Mouse (Mus musculus) left cerebral cortex, postnatal 10 days (tissue): Measurements from ENCODE around the gene Ano10. TPM values are rescaled to one million over a fixed set of nuclear protein-coding genes. Genes with fewer than 3 reads are reported as not detected.
A peak's percentile ranks its signal among the peaks of the same experiment; 100 is the strongest.

ENCODE experiments used
- DNase-seq, 2 experiments: peaks; one replicate each; pipeline ENCODE4 v3.0.0; 2021 to 2022; ENCODE audit warnings: low spot score in 2 of 2, mixed read lengths in 1 of 2; ENCODE audit errors: extremely low spot score in 1 of 2
- intact Hi-C: fragments of 180-260 bp; cut with DNase I; formaldehyde crosslinking; loops from one replicate; pipeline ENCODE4 v1.15.1; 2025
- total RNA-seq, 2 experiments: library from RNA; stranded (reverse); gene quantifications; 2 replicates each; pipeline ENCODE4 v1.2.3; 2021

Gene Ano10
- total RNA-seq, 2 experiments from 2014 or later, result 31.5 to 33.8 TPM

- DNase-seq, result no peak
- intact Hi-C loops, result no loop called here
These were observed 1.9 kb upstream of the Ano10 start for GRCm38 (mm10) chr9:122296169-122296568.

GRCm38 (mm10) chr9:122295396-122295795 is 1.2 kb upstream of the Ano10 start:
- intact Hi-C loops, result no loop called here
- DNase-seq, result no peak

GRCm38 (mm10) chr9:122293865-122294241 is 370 bp downstream of the Ano10 start:
- peak in 1 of 2 experiments; percentile 15 for DNase-seq
- intact Hi-C loops, result no loop called here

- intact Hi-C loops, result no loop called here
- no peak for DNase-seq
These were observed 4.0 kb downstream of the Ano10 start for GRCm38 (mm10) chr9:122290192-122290591.

GRCm38 (mm10) chr9:122288416-122288815 is 5.8 kb downstream of the Ano10 start:
- intact Hi-C loops, result no loop called here
- no peak for DNase-seq

GRCm38 (mm10) chr9:122287526-122287925 is 6.7 kb downstream of the Ano10 start:
- no peak for DNase-seq
- intact Hi-C loops, result no loop called here

GRCm38 (mm10) chr9:122285833-122286310 is 8.4 kb downstream of the Ano10 start:
- no peak for DNase-seq
- intact Hi-C loops, result no loop called here

- intact Hi-C loops, result no loop called here
- DNase-seq, result peak in 1 of 2 experiments; percentile 76
These were observed 8.9 kb downstream of the Ano10 start for GRCm38 (mm10) chr9:122285146-122285832.

- intact Hi-C loops, result no loop called here
- peak in 1 of 2 experiments; percentile 0 for DNase-seq
These were observed 9.5 kb downstream of the Ano10 start for GRCm38 (mm10) chr9:122284696-122285095.

GRCm38 (mm10) chr9:122281004-122281403 is 13.2 kb downstream of the Ano10 start:
- intact Hi-C loops, result no loop called here
- no peak for DNase-seq

GRCm38 (mm10) chr9:122276665-122277064 is 17.6 kb downstream of the Ano10 start:
- DNase-seq, result no peak

GRCm38 (mm10) chr9:122276134-122276533 is 18.1 kb downstream of the Ano10 start:
- DNase-seq, result no peak

More at GRCm38 (mm10) chr9:122276665-122277064, 17.6 kb downstream of the Ano10 start:
- intact Hi-C loops, result no loop called here

GRCm38 (mm10) chr9:122274346-122274745 is 19.9 kb downstream of the Ano10 start:
- intact Hi-C loops, result no loop called here
- DNase-seq, result no peak

More at GRCm38 (mm10) chr9:122276134-122276533, 18.1 kb downstream of the Ano10 start:
- intact Hi-C loops, result no loop called here

GRCm38 (mm10) chr9:122273879-122274278 is 20.3 kb downstream of the Ano10 start:
- intact Hi-C loops, result no loop called here

GRCm38 (mm10) chr9:122271866-122272265 is 22.4 kb downstream of the Ano10 start:
- intact Hi-C loops, result no loop called here
- no peak for DNase-seq

More at GRCm38 (mm10) chr9:122273879-122274278, 20.3 kb downstream of the Ano10 start:
- DNase-seq, result no peak

GRCm38 (mm10) chr9:122271318-122271717 is 22.9 kb downstream of the Ano10 start:
- DNase-seq, result no peak
- intact Hi-C loops, result no loop called here

GRCm38 (mm10) chr9:122270913-122271312 is 23.3 kb downstream of the Ano10 start:
- no peak for DNase-seq

GRCm38 (mm10) chr9:122269256-122270041 is 24.8 kb downstream of the Ano10 start:
- intact Hi-C loops, result no loop called here

More at GRCm38 (mm10) chr9:122270913-122271312, 23.3 kb downstream of the Ano10 start:
- intact Hi-C loops, result no loop called here

GRCm38 (mm10) chr9:122265526-122266210 is 28.6 kb downstream of the Ano10 start:
- intact Hi-C loops, result no loop called here
- DNase-seq, result no peak

More at GRCm38 (mm10) chr9:122269256-122270041, 24.8 kb downstream of the Ano10 start:
- DNase-seq, result no peak
